In the genomic region with DNA sequence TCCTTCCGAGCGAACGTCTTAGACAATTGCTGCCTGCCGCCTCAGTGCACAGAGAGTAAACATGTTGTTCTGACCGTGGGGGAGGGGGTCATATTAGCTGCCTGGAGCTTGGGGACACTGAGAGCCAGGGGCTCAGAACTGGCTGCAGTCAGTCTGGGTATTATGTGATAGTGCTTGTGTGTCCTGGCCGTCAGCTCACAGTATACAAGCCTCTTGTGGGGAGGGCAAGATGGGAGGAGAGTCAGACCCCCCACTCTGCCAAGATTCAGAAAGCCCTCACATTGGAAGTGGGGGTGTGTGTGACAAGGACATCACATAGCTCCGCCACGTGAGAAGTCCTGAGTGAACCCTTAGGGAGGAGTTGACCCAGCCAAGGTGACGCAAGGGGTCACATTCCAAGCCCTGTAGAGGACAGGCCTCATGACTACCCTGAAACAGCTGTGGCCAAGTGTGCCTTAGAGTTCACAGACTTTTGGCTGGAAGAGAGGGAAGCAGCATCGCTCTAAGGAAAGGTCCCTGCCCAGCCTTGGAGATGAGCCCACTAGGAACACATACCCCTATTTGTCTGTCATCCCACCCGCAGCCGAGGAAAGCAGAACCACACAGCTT, we compare ENCODE assay signal across 8 mouse cellular contexts. TPM values are rescaled to one million over a fixed set of nuclear protein-coding genes. Genes with fewer than 3 reads are reported as not detected.
DNase-seq lines count a peak whose midpoint lies in the region; ATAC-seq lines count a peak whose summit lies in the region.

No protein-coding gene starts in this region.

- peak overlapping the region; percentile 4 for H3K4me3 ChIP-seq in forebrain, embryonic 16.5 days (replicated peaks; ENCODE audit: low read length)
- H3K4me3 ChIP-seq in hindbrain, embryonic 12.5 days: peak overlapping the region; percentile 23
- peak overlapping the region; percentile 57 for H3K4me3 ChIP-seq in limb, embryonic 15.5 days
- peak overlapping the region; percentile 12; the same call in 1 of the 2 replicates for H3K4me3 ChIP-seq in neural tube, embryonic 12.5 days

- no peaks in the 10 kb centered on the region for H3K36me3 ChIP-seq in forebrain, embryonic 16.5 days (ENCODE audit: control insufficient read depth, insufficient read depth)
- H3K36me3 ChIP-seq in hindbrain, embryonic 12.5 days: no peaks in the 10 kb centered on the region
- H3K36me3 ChIP-seq in limb, embryonic 15.5 days: peaks cover 36% of the 10 kb centered on the region
- H3K36me3 ChIP-seq in neural tube, embryonic 12.5 days: no peaks in the 10 kb centered on the region

- ATAC-seq in forebrain, embryonic 16.5 days: no peak
- no peak for ATAC-seq in hindbrain, embryonic 12.5 days (ENCODE audit: low FRiP score)
- ATAC-seq in limb, embryonic 15.5 days (ENCODE audit: insufficient number of reproducible peaks, low FRiP score, low TSS enrichment, low read depth): no peak
- no peak for ATAC-seq in neural tube, embryonic 12.5 days (ENCODE audit: low FRiP score, low read depth)
- no peak for ATAC-seq in megakaryocyte progenitor cell, adult 5-6 weeks (replicated peaks; ENCODE audit: poor library complexity)

- H3K4me2 ChIP-seq in forebrain, embryonic 16.5 days (ENCODE audit: low read length): no peak overlapping the region
- H3K4me2 ChIP-seq in hindbrain, embryonic 12.5 days (replicated peaks): peak overlapping the region; percentile 42
- peak overlapping the region; percentile 67 for H3K4me2 ChIP-seq in limb, embryonic 15.5 days
- H3K4me2 ChIP-seq in neural tube, embryonic 12.5 days (replicated peaks): peak overlapping the region; percentile 48

- H3K9me3 ChIP-seq in forebrain, embryonic 16.5 days (ENCODE audit: control insufficient read depth, low read length): no peaks in the 10 kb centered on the region
- H3K9me3 ChIP-seq in hindbrain, embryonic 12.5 days (replicated peaks): no peaks in the 10 kb centered on the region
- no peaks in the 10 kb centered on the region for H3K9me3 ChIP-seq in limb, embryonic 15.5 days
- H3K9me3 ChIP-seq in neural tube, embryonic 12.5 days: no peaks in the 10 kb centered on the region

- peak overlapping the region; percentile 30; the same call in 1 of the 2 replicates for H3K9ac ChIP-seq in forebrain, embryonic 16.5 days (replicated peaks; ENCODE audit: low read depth, low read length)
- peak overlapping the region; percentile 51; the same call in 1 of the 2 replicates for H3K9ac ChIP-seq in hindbrain, embryonic 12.5 days
- peak overlapping the region; percentile 49 for H3K9ac ChIP-seq in limb, embryonic 15.5 days
- peak overlapping the region; percentile 26; the same call in 1 of the 2 replicates for H3K9ac ChIP-seq in neural tube, embryonic 12.5 days

- DNase-seq in urinary bladder, adult 2 months (ENCODE audit: low spot score): peak; percentile 39
- no peak for DNase-seq in urinary bladder, postnatal 10 days (ENCODE audit: low spot score)
- no peak for DNase-seq in layer of hippocampus, postnatal 14 days (ENCODE audit: low spot score in 2 of 2)

- peaks cover 14% of the 10 kb centered on the region; the same call in 1 of the 2 replicates for H3K27me3 ChIP-seq in forebrain, embryonic 16.5 days (replicated peaks; ENCODE audit: control insufficient read depth, insufficient read depth, low read length)
- peaks cover 56% of the 10 kb centered on the region for H3K27me3 ChIP-seq in hindbrain, embryonic 12.5 days
- H3K27me3 ChIP-seq in limb, embryonic 15.5 days: no peaks in the 10 kb centered on the region
- H3K27me3 ChIP-seq in neural tube, embryonic 12.5 days (replicated peaks): peaks cover 49% of the 10 kb centered on the region

- peaks cover 38% of the 10 kb centered on the region for H3K4me1 ChIP-seq in forebrain, embryonic 16.5 days (replicated peaks; ENCODE audit: control insufficient read depth, insufficient read depth, low read length)
- peaks cover 73% of the 10 kb centered on the region for H3K4me1 ChIP-seq in hindbrain, embryonic 12.5 days
- H3K4me1 ChIP-seq in limb, embryonic 15.5 days: peaks cover 91% of the 10 kb centered on the region
- peaks cover 62% of the 10 kb centered on the region for H3K4me1 ChIP-seq in neural tube, embryonic 12.5 days

- 29% methylated on average over 12 of the region's 12 CpGs for WGBS in forebrain, embryonic 16.5 days
- WGBS in hindbrain, embryonic 12.5 days: 24% methylated on average over 12 of the region's 12 CpGs
- 25% methylated on average over 12 of the region's 12 CpGs for WGBS in limb, embryonic 15.5 days
- WGBS in neural tube, embryonic 12.5 days: 26% methylated on average over 12 of the region's 12 CpGs

- no peak overlapping the region for H3K27ac ChIP-seq in forebrain, embryonic 16.5 days (ENCODE audit: low read length)
- H3K27ac ChIP-seq in hindbrain, embryonic 12.5 days: peak overlapping the region; percentile 83
- peak overlapping the region; percentile 99 for H3K27ac ChIP-seq in limb, embryonic 15.5 days
- H3K27ac ChIP-seq in neural tube, embryonic 12.5 days: no peak overlapping the region

RNA-seq across cellular contexts. Expression of a gene that starts 3.8 kb away (rescaled TPM):
- polyA plus RNA-seq in urinary bladder, adult 2 months (2012; rRNA removed): 69.2 and 107 TPM in 2 replicates
- polyA plus RNA-seq in forebrain, embryonic 16.5 days (2015; fragmentation: Nextera tagmentation; extraction: Ambion mirVana): 6.9 and 7.7 TPM in 2 replicates
- polyA plus RNA-seq in hindbrain, embryonic 12.5 days (2016; fragmentation: Nextera tagmentation; extraction: Ambion mirVana): 21.8 and 22.7 TPM in 2 replicates
- polyA plus RNA-seq in limb, embryonic 15.5 days (2015; fragmentation: Nextera tagmentation; extraction: Ambion mirVana): 47.5 and 48.6 TPM in 2 replicates
- 13.0 and 13.5 TPM in 2 replicates for polyA plus RNA-seq in neural tube, embryonic 12.5 days (2016; fragmentation: Nextera tagmentation; extraction: Ambion mirVana)
- not detected in 2 replicates for total RNA-seq in megakaryocyte progenitor cell, adult 5-6 weeks (2015)
- not detected in 2 replicates for total RNA-seq in megakaryocyte progenitor cell, adult 5-6 weeks (2017)
- total RNA-seq in layer of hippocampus, postnatal 14 days (2021): 10 to 100 TPM; 10.0 to 15.8 TPM

RNA-seq across cellular contexts. Expression of a gene that starts 30.5 kb away (rescaled TPM):
- 121 and 170 TPM in 2 replicates for polyA plus RNA-seq in urinary bladder, adult 2 months (2012; rRNA removed)
- 109 and 117 TPM in 2 replicates for polyA plus RNA-seq in forebrain, embryonic 16.5 days (2015; fragmentation: Nextera tagmentation; extraction: Ambion mirVana)
- 94.0 and 97.1 TPM in 2 replicates for polyA plus RNA-seq in hindbrain, embryonic 12.5 days (2016; fragmentation: Nextera tagmentation; extraction: Ambion mirVana)
- polyA plus RNA-seq in limb, embryonic 15.5 days (2015; fragmentation: Nextera tagmentation; extraction: Ambion mirVana): 103 and 111 TPM in 2 replicates
- 89.2 and 92.3 TPM in 2 replicates for polyA plus RNA-seq in neural tube, embryonic 12.5 days (2016; fragmentation: Nextera tagmentation; extraction: Ambion mirVana)
- 163 and 180 TPM in 2 replicates for total RNA-seq in megakaryocyte progenitor cell, adult 5-6 weeks (2015)
- total RNA-seq in megakaryocyte progenitor cell, adult 5-6 weeks (2017): 394 and 459 TPM in 2 replicates
- 100 to 1,000 TPM; 179 to 184 TPM for total RNA-seq in layer of hippocampus, postnatal 14 days (2021)

RNA-seq across cellular contexts. Expression of a gene that starts 32.0 kb away (rescaled TPM):
- 43.7 and 50.0 TPM in 2 replicates for polyA plus RNA-seq in urinary bladder, adult 2 months (2012; rRNA removed)
- polyA plus RNA-seq in forebrain, embryonic 16.5 days (2015; fragmentation: Nextera tagmentation; extraction: Ambion mirVana): 48.2 and 56.4 TPM in 2 replicates
- 28.1 and 29.2 TPM in 2 replicates for polyA plus RNA-seq in hindbrain, embryonic 12.5 days (2016; fragmentation: Nextera tagmentation; extraction: Ambion mirVana)
- polyA plus RNA-seq in limb, embryonic 15.5 days (2015; fragmentation: Nextera tagmentation; extraction: Ambion mirVana): 33.4 and 35.4 TPM in 2 replicates
- 29.6 and 33.3 TPM in 2 replicates for polyA plus RNA-seq in neural tube, embryonic 12.5 days (2016; fragmentation: Nextera tagmentation; extraction: Ambion mirVana)
- 2.9 and 3.2 TPM in 2 replicates for total RNA-seq in megakaryocyte progenitor cell, adult 5-6 weeks (2015)
- 11.5 and 17.9 TPM in 2 replicates for total RNA-seq in megakaryocyte progenitor cell, adult 5-6 weeks (2017)
- total RNA-seq in layer of hippocampus, postnatal 14 days (2021): 100 to 1,000 TPM; 163 to 164 TPM

RNA-seq across cellular contexts. Expression of a gene that starts 40.1 kb away (rescaled TPM):
- polyA plus RNA-seq in urinary bladder, adult 2 months (2012; rRNA removed): 260 TPM in 2 replicates
- polyA plus RNA-seq in forebrain, embryonic 16.5 days (2015; fragmentation: Nextera tagmentation; extraction: Ambion mirVana): 2.2 and 2.4 TPM in 2 replicates
- 0.42 TPM in 1 of 2 replicates, not detected in the other for polyA plus RNA-seq in hindbrain, embryonic 12.5 days (2016; fragmentation: Nextera tagmentation; extraction: Ambion mirVana)
- 17.5 and 24.6 TPM in 2 replicates for polyA plus RNA-seq in limb, embryonic 15.5 days (2015; fragmentation: Nextera tagmentation; extraction: Ambion mirVana)
- 0.60 and 0.63 TPM in 2 replicates for polyA plus RNA-seq in neural tube, embryonic 12.5 days (2016; fragmentation: Nextera tagmentation; extraction: Ambion mirVana)
- total RNA-seq in megakaryocyte progenitor cell, adult 5-6 weeks (2015): not detected in 2 replicates
- not detected in 2 replicates for total RNA-seq in megakaryocyte progenitor cell, adult 5-6 weeks (2017)
- total RNA-seq in layer of hippocampus, postnatal 14 days (2021): 1 to 10 TPM; 3.0 to 4.0 TPM

RNA-seq across cellular contexts. Expression of a gene that starts 46.3 kb away (rescaled TPM):
- polyA plus RNA-seq in urinary bladder, adult 2 months (2012; rRNA removed): 0.59 and 0.89 TPM in 2 replicates
- polyA plus RNA-seq in forebrain, embryonic 16.5 days (2015; fragmentation: Nextera tagmentation; extraction: Ambion mirVana): not detected in 2 replicates
- polyA plus RNA-seq in hindbrain, embryonic 12.5 days (2016; fragmentation: Nextera tagmentation; extraction: Ambion mirVana): 0.09 TPM in 1 of 2 replicates, not detected in the other
- polyA plus RNA-seq in limb, embryonic 15.5 days (2015; fragmentation: Nextera tagmentation; extraction: Ambion mirVana): 0.61 and 0.81 TPM in 2 replicates
- 0.11 TPM in 1 of 2 replicates, not detected in the other for polyA plus RNA-seq in neural tube, embryonic 12.5 days (2016; fragmentation: Nextera tagmentation; extraction: Ambion mirVana)
- 0.73 and 1.9 TPM in 2 replicates for total RNA-seq in megakaryocyte progenitor cell, adult 5-6 weeks (2015)
- 1.2 and 3.3 TPM in 2 replicates for total RNA-seq in megakaryocyte progenitor cell, adult 5-6 weeks (2017)
- not detected for total RNA-seq in layer of hippocampus, postnatal 14 days (2021)

Comparison
In these comparisons a context has a peak if more than half of its experiments do, and no peak if none do; other contexts are left out.
1. H3K27ac ChIP-seq: peak in hindbrain, embryonic 12.5 days (single experiment) and limb, embryonic 15.5 days (single experiment); none in forebrain, embryonic 16.5 days (single experiment) and neural tube, embryonic 12.5 days (single experiment).
2. H3K4me3 ChIP-seq: peak in every context shown above with its lines; median percentile 57 in limb, embryonic 15.5 days; 23 in hindbrain, embryonic 12.5 days; 12 in neural tube, embryonic 12.5 days; 4 in forebrain, embryonic 16.5 days.
3. Peak in every context shown above with its lines, with median percentiles within 50 percentile points of each other: H3K9ac ChIP-seq.